Mouse (Mus musculus) heart, postnatal 0 days (tissue): Measurements from ENCODE around the gene Acta2.

Experiments used
- CTCF ChIP-seq: IDR thresholded peaks from 2 replicates; pipeline ENCODE4 v1.5.1; 2016; ENCODE audit warnings: antibody characterized with exemption, control low read depth, low read depth
- EP300 ChIP-seq: IDR thresholded peaks from 2 replicates; pipeline ENCODE4 v1.6.1; 2016; ENCODE audit warnings: antibody characterized with exemption, low read depth

GRCm38 (mm10) chr19:34256149-34256548, 759 bp upstream of the Acta2 start:
- TF ChIP-seq EP300 (no peak), CTCF (no peak)
